Mouse (Mus musculus) stomach, postnatal 0 days (tissue): Measurements from ENCODE around the gene Parva. TPM values are rescaled to one million over a fixed set of nuclear protein-coding genes. Genes with fewer than 3 reads are reported as not detected.

Source experiments
- ATAC-seq: fragments of 200-750 bp; cut with Nextera tagmentation; 2 replicates; pipeline ENCODE4 v1.8.0; 2017; ENCODE audit not compliant: low FRiP score, low TSS enrichment
- DNase-seq: peaks from one replicate; pipeline ENCODE4 v3.0.0-alpha.2; 2016; ENCODE audit warnings: low spot score
- H3K27ac ChIP-seq: fragments of 300-500 bp; sonication (generic); replicated peaks from 2 replicates; pipeline ENCODE4 v1.5.1; 2014; ENCODE audit warnings: mild to moderate bottlenecking, control low read depth
- H3K27me3 ChIP-seq: fragments of 300-500 bp; sonication (generic); 2 replicates; pipeline ENCODE4 v1.6.1; 2014; ENCODE audit warnings: low read length; ENCODE audit not compliant: control insufficient read depth, insufficient read depth
- H3K36me3 ChIP-seq: fragments of 300-500 bp; sonication (generic); 2 replicates; pipeline ENCODE4 v1.6.1; 2014; ENCODE audit warnings: low read length, mixed read lengths; ENCODE audit not compliant: control insufficient read depth, insufficient read depth
- H3K4me1 ChIP-seq: fragments of 300-500 bp; sonication (generic); replicated peaks from 2 replicates; pipeline ENCODE4 v1.6.1; 2014; ENCODE audit warnings: antibody characterized with exemption; ENCODE audit not compliant: control insufficient read depth, insufficient read depth
- H3K4me2 ChIP-seq: fragments of 300-500 bp; sonication (generic); replicated peaks from 2 replicates; pipeline ENCODE4 v1.6.1; 2014; ENCODE audit warnings: low read depth, mild to moderate bottlenecking, control low read depth, moderate library complexity
- H3K4me3 ChIP-seq: fragments of 300-500 bp; sonication (generic); 2 replicates; pipeline ENCODE4 v1.5.1; 2014; ENCODE audit warnings: low read depth, low read length, control low read depth
- H3K9ac ChIP-seq: fragments of 300-500 bp; sonication (generic); 2 replicates; pipeline ENCODE4 v1.6.1; 2014; ENCODE audit warnings: mild to moderate bottlenecking, low read length, control low read depth, mixed read lengths
- H3K9me3 ChIP-seq: fragments of 300-500 bp; sonication (generic); 2 replicates; pipeline ENCODE4 v1.6.1; 2016; ENCODE audit warnings: low read length; ENCODE audit not compliant: control insufficient read depth
- CTCF ChIP-seq: IDR thresholded peaks from 2 replicates; pipeline ENCODE4 v1.5.1; 2016; ENCODE audit warnings: antibody characterized with exemption, low read depth, mild to moderate bottlenecking, moderate library complexity
- EP300 ChIP-seq: optimal IDR thresholded peaks from 2 replicates; pipeline ENCODE3; 2016; ENCODE audit warnings: antibody characterized with exemption
- WGBS: fragments of 180-500 bp; shearing (Covaris S2); extraction: QIAGEN DNeasy Blood & Tissue Kit; methylation state at CpG from one replicate; pipeline ENCODE4 v1.1.7; 2014; 5-methylcytosine and 5-hydroxymethylcytosine counted together
- polyA plus RNA-seq: library from polyadenylated mRNA; unstranded; fragments of >200 nt; fragmentation: Nextera tagmentation; extraction: Ambion mirVana; gene quantifications from 2 replicates; pipeline ENCODE4 v1.2.1, GENCODE M21; 2015

Parva gene
- polyA plus RNA-seq, 1 experiment from 2014 or later: 72.3 TPM

- H3K4me2 ChIP-seq: no peak overlapping the region
- no peaks in the 10 kb centered on the region for H3K27me3 ChIP-seq
- H3K4me1 ChIP-seq: peaks cover 26% of the 10 kb centered on the region
- no peaks in the 10 kb centered on the region for H3K36me3 ChIP-seq
- no peak for DNase-seq
- H3K27ac ChIP-seq: peak overlapping the region; percentile 58
- ATAC-seq: 0 out of 2 replicates have a peak, but pooled peaks have one; percentile 11
- TF ChIP-seq EP300: no peak
- TF ChIP-seq CTCF: no peak
- H3K9ac ChIP-seq: 0 out of 2 replicates have a peak overlapping the region, but pooled peaks have one; percentile 18
- 55% methylated on average over 5 of the region's 5 CpGs for WGBS
- H3K9me3 ChIP-seq: no peaks in the 10 kb centered on the region
- H3K4me3 ChIP-seq: no peak overlapping the region
Observed at GRCm38 (mm10) chr7:112458440-112458839, 31.1 kb downstream of the Parva start.

DNA sequence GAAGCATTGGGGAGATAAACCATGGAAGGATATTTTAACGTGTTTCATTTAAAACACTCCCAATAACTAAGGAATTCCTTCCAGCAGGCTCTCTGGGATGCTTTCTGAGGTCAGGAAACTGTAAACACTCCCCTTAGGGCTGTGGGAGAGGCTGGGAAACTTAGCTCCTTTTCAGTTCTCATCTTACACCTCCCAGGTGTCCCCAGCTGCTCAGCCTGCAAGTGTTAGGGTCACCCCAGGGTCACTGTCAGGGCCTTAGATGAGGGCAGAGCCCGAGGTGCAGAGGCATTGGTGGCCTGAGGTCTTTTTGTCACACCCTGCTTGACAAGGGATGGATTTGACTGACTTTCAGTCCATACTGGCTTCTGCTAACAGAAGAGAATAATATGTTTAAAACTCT, 35.8 kb downstream of the Parva start:
- 8% methylated on average over 2 of the region's 2 CpGs for WGBS
- TF ChIP-seq EP300 (no peak), CTCF (0 out of 2 replicates have a peak, but pooled peaks have one; percentile 6)
- no peak for DNase-seq

DNA sequence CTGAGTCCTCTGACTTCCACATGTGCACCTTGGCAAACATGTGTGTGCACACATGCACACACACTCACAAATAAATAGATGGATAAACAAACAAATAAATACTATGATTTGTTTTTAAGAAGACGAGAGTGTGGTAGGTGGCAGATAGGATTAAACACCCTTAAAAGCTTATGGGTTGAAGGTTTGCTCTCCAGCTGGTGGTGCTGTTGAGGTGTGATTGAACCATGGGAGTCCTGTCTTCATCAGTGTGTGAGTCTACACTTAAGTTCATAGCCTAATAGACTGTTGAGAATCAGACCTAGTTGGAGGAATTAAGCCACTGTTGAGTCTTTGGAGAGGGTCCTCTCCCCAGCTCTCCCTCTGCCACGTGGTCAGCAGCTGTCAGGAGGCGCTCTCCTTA, 38.6 kb downstream of the Parva start:
- ATAC-seq (no peak), DNase-seq (no peak)
- Histone ChIP-seq H3K4me2 (no peak overlapping the region), H3K4me1 (peaks cover 13% of the 10 kb centered on the region), H3K27me3 (no peaks in the 10 kb centered on the region), H3K4me3 (no peak overlapping the region), H3K9me3 (no peaks in the 10 kb centered on the region), H3K36me3 (no peaks in the 10 kb centered on the region), H3K9ac (no peak overlapping the region), H3K27ac (peak overlapping the region; percentile 92)
- no peak for TF ChIP-seq EP300
- peak; percentile 61 for TF ChIP-seq CTCF
- 65% methylated on average over 3 of the region's 3 CpGs for WGBS

More for the DNA sequence above, 35.8 kb downstream of the Parva start:
- H3K36me3 ChIP-seq: no peaks in the 10 kb centered on the region
- no peaks in the 10 kb centered on the region for H3K9me3 ChIP-seq
- H3K4me1 ChIP-seq: peaks cover 19% of the 10 kb centered on the region
- H3K9ac ChIP-seq: peak overlapping the region; percentile 18; the same call in 1 of the 2 replicates
- H3K4me2 ChIP-seq: no peak overlapping the region
- no peaks in the 10 kb centered on the region for H3K27me3 ChIP-seq
- peak overlapping the region; percentile 75 for H3K27ac ChIP-seq
- no peak overlapping the region for H3K4me3 ChIP-seq
- ATAC-seq: no peak

DNA sequence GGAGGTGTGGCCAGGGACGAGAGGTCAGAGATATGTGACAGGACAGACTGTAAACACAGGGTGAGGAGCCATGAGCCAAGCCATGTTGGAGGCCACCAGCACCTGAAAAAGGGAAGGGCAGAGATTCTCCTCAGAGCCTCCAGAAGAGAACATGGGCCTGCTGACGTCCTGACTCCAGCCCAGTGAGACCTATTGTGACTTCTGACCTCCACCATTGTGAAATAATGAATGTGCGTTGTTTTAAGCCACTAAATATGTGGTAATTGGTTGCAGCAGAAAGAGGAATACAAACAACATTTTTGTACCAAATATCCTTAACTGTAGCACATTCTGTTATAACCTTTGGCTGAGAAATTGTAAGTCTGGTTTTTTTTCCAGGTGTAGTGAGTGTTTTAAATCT, 39.5 kb downstream of the Parva start:
- no peak overlapping the region for H3K9ac ChIP-seq
- no peaks in the 10 kb centered on the region for H3K27me3 ChIP-seq
- DNase-seq (no peak), ATAC-seq (no peak)
- no peaks in the 10 kb centered on the region for H3K36me3 ChIP-seq
- peak overlapping the region; percentile 92 for H3K27ac ChIP-seq
- WGBS: 38% methylated on average over 3 of the region's 3 CpGs
- peaks cover 13% of the 10 kb centered on the region for H3K4me1 ChIP-seq
- H3K4me2 ChIP-seq: no peak overlapping the region
- H3K4me3 ChIP-seq: no peak overlapping the region
- no peak for TF ChIP-seq EP300
- TF ChIP-seq CTCF: no peak
- H3K9me3 ChIP-seq: no peaks in the 10 kb centered on the region

GRCm38 (mm10) chr7:112467687-112468111, 40.4 kb downstream of the Parva start:
- ATAC-seq: peak; percentile 91
- no peak overlapping the region for H3K4me2 ChIP-seq

GRCm38 (mm10) chr7:112469817-112470216, 42.5 kb downstream of the Parva start:
- no peak overlapping the region for H3K9ac ChIP-seq
- peak; percentile 84 for DNase-seq
- H3K27ac ChIP-seq: peak overlapping the region; percentile 53
- peak; percentile 94 for TF ChIP-seq CTCF
- TF ChIP-seq EP300: peak; percentile 13
- H3K4me1 ChIP-seq: peaks cover 12% of the 10 kb centered on the region
- no peaks in the 10 kb centered on the region for H3K36me3 ChIP-seq
- no peak overlapping the region for H3K4me2 ChIP-seq
- ATAC-seq: peak; percentile 56
- H3K27me3 ChIP-seq: no peaks in the 10 kb centered on the region
- WGBS: 33% methylated on average over 5 of the region's 5 CpGs
- no peak overlapping the region for H3K4me3 ChIP-seq
- no peaks in the 10 kb centered on the region for H3K9me3 ChIP-seq

More at GRCm38 (mm10) chr7:112467687-112468111, 40.4 kb downstream of the Parva start:
- Histone ChIP-seq H3K27ac (peak overlapping the region; percentile 92), H3K4me3 (no peak overlapping the region), H3K9ac (no peak overlapping the region), H3K27me3 (no peaks in the 10 kb centered on the region), H3K36me3 (no peaks in the 10 kb centered on the region), H3K4me1 (peaks cover 15% of the 10 kb centered on the region), H3K9me3 (no peaks in the 10 kb centered on the region)
- 11% methylated on average over 11 of the region's 11 CpGs for WGBS
- peak; percentile 84 for DNase-seq
- TF ChIP-seq CTCF (peak; percentile 34; the same call in 1 of the 2 replicates), EP300 (peak; percentile 82)
